Mouse (Mus musculus) cerebellum, adult 9-10 months (tissue): ENCODE data around the gene Ccdc39.
A peak's percentile ranks its signal among the peaks of the same experiment; 100 is the strongest.

Experiments
- DNase-seq: peaks from one replicate; pipeline ENCODE4 v3.0.0; 2022

Ccdc39 gene

DNA sequence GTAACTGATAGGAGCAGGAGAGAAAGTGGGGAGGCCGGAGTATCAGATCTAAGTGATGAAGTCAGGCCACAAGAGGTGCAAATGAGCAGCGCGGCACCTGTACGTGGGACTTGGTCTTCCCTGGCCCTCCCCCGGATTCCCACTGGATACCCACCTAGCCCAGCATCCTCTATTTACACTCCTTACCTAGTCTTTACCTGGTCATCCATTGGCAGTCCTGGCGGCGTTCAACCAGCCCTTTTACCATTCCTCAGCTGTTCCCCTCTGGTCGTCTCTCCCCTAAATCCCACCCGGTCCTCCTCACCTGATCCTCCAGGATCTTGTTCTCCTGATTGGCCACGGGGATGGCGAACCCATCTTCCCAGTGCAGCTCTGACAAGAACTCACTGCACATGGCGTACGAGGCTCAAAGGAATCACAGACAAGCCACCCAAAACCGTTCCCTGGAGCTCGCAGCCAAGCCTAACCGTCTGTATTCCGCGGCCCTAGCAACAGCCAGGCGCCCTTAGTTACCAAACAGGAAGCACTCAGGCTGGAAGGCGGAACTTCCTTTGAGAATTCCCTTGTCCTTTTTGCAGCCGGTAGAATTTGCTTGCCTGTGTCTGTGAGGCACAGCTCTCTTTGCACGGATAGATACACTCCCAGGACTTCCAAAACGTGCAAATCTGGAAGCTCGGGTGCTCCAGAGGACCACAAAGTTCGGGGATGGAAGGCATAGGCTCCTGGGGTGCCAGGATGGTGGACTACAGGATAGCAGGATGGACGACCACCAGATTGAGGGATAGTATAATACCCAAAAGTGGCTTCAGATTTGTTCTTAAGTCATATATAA is at the start of gene Ccdc39:
Gene Ccdc39, minus strand, starts transcription at position 510 of the 832 bp plus-strand sequence.
- DNase-seq, result peak; percentile 82

DNA sequence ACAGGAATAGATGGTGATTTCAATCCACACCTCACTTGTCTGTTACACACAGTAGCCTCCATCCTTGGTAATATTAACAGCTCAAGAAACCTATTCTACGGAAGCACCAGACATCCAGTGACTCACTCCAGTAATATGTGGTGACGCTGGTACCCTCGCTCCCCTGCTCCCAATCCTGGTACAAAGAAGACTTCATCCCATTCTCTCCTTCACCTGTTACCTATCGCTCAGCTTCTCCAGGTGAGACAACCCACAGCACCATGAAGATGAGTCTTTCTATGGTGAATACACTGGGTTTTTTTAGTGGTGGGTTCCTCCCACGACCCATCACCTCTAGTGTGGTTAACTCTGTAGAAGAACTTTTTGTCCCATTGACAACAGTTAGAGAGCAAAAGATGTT is 49.3 kb upstream of the Ccdc39 start:
- DNase-seq, result no peak

DNA sequence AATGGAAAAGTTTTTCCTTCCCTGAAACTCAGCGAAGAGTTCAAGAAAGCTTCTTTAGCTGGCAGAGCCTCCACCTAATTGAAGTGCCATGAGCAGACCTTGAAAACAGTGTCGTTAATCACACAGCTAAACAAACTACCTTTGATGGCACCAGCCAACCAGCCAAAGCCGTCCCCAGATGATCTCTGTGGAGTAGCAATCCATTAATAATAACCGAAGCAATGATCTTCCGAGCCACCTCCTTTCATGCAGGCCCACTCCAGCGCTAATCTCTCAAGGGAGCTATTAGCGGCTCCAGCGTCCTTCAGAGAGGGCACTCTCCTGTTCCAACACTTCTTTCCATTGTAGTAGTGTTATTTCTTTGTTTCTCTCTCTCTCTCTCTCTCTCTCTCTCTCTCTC is 43.3 kb upstream of the Ccdc39 start:
- DNase-seq, result no peak

DNA sequence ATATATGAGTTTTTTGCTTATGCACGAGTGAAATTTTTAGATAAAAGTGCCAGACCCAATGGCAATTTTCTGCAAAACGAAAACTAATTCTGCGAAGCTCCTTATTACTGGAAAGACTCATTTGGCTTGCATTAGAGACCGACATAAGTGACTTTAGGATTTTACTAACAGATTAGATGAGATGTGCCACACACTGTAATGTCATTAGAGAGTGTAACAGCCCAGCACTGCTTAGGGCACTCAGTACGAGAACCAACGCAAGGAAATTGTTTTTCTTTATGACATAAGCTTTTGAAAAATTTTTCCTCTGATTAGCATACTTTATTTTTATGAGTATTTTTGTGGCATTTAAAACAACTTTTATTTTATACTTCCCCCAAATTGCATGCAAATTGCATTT is 39.0 kb upstream of the Ccdc39 start:
- no peak for DNase-seq

DNA sequence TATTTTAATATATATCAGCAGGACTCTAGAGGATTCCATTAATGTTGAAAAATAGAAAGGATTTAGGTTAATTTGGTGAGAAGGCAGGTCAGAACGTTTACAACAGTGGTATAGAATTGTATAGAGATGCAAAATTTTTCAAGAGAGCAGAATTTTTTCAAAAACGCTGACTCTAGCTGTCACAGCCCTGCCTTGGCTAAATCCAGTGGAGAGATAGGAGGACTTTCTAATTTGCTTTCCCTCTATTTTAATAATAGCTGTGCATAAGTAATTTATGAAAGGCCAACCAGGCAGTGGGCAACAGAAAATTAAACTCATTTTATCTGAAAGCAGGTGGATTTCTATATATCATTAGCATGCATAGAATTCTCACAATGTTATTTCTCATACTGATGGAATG is 38.6 kb upstream of the Ccdc39 start:
- no peak for DNase-seq

DNA sequence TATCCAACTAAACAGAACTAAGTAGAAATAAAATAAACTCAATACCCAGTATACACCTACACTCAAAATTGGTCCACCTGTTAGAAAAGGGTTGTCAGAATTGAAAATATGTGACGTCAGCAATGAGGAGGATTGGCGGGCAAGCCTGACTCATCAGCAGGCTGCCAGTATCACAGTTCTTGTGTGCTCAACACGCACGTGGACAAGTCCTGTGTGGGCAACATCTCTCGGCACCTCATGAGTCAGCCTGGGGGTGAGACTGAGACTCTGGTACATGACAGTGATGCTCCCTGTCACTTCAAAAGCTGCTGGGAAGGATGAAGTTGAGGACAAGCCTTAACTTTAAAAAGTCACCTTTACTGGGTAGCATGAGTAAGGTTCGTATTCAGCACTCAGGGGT is 34.6 kb upstream of the Ccdc39 start:
- no peak for DNase-seq

DNA sequence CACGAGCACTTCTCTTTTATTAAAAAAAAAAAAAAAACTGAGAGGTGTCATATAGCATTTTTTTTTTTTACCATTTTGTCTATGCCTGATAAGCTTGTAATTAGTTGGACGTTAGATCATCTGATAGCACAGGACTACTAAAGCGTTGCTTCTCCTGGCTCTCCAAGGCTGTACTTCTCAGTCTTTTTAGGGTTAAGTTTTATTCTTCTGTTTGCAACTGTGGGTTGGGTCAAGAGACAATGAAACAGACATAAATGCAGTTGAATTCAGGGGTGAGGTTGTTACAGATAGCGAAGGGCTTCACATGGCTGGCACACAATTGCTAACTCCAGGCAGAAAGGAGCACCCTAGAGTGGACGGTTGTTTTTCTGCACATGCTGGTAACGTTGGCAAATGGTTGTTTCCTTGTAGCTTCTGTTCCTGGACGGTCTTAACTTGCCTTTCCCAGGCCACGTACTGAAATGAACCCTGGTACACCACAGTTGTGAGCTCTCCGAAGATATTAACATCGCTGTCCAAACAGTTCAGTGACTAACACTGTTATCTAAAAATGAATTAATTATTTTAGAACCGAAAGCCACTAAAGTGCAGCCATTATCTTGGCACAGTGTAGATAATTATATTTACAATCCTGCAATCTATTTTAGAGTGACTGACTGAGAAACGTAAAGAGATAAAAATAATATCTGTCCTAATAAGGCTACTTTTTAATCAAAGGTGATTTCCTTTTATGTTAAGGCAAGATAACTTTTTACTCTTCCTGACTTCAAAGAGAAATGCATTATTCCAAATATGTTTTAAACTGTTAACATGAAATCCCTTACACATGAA is 30.6 kb upstream of the Ccdc39 start:
- no peak for DNase-seq

DNA sequence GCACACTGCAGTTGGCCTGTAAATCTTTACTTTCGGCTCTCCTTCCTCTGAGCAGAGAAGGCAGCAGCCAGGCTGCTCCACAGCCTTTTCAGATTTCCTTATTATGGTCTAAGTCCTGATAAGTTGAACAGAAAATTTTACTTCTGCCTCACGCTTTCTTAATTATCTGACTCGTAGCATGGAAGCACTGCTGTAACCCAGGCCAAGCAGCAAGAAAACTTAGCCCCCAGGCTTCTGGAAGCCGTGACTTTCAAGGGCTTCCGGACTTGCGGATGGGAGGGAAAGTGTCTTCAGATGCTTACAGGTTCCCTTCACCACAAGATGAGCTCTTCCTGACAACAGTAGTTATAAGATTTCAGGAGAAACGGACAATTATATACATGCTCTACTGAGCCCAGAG is 29.7 kb upstream of the Ccdc39 start:
- DNase-seq, result no peak

DNA sequence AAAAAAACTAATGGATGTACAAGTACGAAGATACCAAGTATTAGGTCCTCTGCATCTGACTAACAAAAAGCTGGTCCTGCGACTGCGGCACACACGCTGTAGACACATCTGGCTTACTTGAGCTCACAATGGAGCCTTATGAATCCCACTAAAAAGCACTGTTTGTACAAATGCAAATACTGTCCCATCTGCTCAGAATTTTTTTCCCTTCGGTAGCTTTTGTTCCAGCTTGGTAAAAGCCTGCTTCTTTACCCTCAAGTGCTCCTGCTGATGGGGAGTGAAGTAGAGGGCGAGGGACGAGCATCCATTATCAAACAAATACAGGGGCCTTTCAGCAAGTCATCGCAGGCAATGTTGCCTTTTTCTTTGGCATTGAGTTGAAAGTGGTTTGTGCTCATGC is 29.3 kb upstream of the Ccdc39 start:
- peak; percentile 4 for DNase-seq

DNA sequence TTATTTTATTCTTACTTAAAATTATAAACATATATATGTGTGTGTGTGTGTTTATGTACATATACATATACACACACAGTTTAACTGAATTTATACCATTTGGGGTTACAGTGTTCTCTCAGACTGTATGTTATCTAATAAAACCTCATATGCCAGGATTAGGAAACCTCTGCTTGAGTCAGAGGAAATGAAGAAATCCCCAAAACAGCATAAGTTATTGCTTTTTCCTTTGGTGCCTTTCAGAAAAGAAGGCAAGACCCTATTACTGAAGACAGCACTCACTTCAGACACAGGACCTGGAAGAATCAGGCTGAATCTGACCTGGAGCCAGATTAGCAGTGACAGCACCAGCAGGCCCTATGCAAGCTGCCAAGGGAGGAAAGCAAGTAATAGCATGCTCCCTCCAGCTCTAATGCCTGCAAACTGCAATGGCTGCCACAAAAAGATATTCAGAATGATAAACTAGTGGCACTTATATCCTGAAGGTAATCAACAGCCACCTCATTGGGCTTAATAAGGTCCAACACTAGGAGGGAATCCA is 20.0 kb upstream of the Ccdc39 start:
- DNase-seq, result no peak

DNA sequence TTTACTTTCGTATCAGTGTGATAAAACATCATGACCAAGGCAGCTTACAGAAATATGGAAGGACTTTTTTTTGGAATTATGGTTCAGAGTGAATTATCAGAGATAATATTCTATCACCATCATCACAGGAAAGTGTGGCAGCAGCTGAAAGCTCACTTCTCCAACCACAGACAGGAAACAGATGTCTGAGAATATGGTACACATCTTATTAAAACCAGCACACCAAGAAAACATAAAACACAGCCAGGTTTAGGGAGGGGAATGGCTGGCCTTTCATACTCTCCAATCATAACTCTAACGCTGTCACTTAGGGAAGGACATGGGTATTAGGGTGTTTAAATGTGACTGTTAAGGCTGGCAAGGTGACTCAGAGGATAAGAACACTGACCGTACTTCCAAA is 14.8 kb upstream of the Ccdc39 start:
- no peak for DNase-seq

DNA sequence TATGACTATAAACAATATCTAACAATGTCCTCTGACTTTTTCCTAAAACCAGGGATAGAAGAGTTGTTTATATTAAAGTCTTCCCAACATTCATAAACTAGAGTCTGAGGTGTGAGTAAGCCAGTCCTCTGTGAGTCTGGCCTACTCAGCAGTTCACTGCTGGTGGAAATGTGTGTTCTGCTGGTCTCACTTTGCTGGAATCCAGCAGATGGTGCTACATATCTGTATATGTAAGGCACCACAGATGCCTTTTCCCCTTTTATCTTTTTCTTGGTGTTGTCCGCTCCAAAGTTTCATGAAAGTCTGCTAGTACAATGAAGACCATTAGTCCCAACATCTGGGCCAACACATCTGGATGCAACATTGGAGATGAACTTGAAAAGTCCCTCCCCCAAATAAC is 9.0 kb upstream of the Ccdc39 start:
- DNase-seq, result no peak

DNA sequence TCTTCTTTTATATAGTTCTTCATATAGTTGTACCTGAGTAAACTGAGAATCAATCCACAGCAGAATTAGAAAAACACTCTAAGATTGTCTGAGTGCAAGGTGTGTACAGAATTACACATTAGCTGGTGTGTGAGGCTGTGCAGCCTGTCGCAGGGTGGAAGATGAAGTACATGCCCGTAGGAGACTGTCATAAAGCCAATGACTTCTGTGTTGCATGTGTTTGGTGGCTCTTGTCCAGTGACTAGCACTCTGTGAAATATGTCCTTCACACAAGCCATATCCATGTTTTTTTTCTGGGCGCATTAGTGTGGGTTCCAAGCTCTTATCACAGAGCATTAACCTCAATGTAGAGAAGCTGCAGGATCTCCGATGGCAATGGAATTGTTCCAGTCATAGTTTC is 6.7 kb upstream of the Ccdc39 start:
- no peak for DNase-seq

DNA sequence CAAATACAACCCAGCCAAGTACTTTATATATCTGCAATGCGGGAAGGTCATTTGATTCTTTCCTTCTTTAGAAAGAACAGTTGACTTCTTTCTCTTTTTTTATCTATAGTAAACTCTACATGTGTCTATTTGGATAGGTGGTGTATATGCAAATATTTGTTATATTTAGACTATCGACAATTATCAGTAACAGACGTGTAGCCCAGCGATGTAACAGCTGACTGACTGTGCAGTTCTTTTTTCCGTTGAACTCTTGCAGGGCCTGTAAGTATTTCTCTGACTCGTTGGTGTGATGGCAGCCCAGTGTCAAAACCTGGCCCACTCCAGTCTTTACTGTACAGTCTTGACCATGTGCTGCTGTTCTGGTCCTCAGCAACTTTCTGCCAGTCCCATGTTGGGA is 2.5 kb upstream of the Ccdc39 start:
- DNase-seq, result no peak

DNA sequence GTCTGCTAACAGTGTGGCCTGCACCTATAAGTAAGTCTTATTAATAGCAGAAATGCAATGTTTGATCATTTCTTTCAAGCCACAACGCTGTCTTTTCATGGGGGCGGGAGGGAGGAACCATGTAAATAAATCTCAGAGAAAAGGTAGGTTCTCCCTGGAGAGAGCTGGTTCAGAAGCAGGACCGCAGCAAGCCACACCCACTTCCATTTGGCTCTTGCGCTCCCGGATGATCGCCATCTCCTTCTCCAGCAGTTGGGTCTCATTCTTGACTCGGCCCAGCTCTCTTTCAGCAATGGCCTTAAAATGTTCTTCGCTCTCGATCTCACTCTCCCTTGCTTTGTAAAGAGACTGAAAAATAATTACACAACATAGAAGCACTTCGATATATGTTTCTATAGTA is 5.2 kb downstream of the Ccdc39 start:
- DNase-seq, result no peak

DNA sequence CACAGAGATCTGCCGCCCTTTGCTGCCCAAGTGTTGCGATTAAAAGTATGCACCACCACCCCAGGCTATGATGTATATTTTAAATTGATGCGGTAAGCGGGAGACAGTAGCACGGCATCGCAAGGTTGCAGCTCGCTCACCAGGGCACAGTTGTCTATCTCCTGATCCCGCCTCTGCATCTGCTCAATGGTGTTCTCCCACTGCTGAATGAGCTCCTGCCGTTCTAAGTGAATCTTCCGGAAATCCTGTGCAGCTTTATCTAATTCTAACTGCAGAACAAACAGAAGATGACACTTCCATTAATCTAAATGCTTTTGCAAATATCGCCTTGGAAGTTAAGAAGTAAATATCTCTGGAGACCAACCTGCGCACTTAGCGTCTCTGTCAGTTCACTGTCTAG is 7.5 kb downstream of the Ccdc39 start:
- DNase-seq, result no peak

DNA sequence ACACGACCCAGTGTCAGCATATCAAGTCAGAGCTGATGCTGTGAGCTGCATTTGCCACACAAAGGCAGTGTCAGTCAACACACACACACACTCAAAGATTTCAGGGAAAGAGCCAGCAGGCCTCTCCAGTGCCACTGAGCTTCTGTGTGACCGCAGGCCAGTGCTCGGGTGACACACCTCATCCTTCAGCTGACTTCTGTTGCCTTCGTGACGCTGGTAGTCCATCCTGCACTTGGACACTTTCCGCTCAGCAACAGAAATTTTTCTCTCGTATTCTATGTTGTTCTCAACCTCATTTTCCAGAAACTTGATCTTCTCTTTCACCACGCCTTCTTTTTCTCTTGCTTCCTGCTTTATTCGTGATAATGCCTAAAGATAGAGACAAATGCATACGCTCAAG is 11.8 kb downstream of the Ccdc39 start:
- DNase-seq, result no peak

DNA sequence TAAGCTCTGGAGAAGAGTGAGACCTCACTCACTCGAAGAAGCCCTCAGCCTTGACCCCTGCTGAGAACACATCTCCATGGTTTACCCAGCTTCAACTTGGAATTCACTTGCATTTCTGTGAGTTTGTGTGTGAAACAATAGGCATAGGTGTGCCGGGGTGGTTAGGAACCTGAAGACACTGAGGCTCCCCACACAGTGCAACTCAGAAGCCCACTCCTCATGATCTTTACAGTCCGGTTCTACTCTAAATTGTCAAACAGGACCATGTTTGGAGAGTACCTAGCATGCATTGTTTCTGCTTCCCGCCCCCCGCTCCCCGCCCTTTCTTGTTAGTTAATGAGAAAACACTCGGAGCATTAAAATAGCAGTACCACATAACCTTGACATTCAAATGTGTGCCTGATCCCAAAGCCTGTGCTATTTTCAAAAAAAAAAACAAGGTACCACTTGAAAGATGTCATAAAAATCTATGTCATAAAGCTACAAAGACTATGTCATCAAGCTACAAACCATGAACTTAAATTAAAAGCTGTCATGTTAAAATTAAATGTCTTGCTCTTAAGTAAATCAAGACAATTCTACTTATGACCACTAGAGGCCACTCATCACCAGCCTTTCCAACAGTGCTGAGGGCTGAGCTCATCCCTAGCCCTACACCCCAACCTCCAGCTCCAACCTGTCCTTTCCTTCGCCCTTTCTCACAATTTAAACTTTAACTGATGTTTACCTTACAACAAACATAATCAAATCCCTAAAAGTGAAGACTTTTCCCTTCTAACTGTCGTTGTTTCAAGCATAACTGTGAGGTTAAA is 19.8 kb downstream of the Ccdc39 start:
- DNase-seq, result peak; percentile 66

DNA sequence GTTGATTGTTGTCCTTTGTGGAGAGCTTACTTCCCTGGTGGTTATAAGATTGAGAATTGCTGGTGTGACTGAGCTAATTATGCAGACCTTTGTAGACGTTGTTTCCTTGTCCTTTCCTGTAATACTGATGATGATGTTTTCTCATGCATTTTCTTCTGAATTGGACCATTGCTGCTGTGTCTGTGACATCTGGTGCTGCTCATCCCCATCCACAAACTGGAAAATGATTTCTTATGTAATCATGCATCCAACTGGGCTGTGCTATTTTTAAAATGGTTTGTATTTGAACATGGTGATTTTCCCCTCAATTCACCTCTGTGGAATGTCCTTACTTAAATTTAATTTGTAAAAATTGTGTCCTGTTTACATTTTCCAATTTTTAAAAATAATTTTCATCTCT is 37.0 kb downstream of the Ccdc39 start:
- DNase-seq, result no peak

DNA sequence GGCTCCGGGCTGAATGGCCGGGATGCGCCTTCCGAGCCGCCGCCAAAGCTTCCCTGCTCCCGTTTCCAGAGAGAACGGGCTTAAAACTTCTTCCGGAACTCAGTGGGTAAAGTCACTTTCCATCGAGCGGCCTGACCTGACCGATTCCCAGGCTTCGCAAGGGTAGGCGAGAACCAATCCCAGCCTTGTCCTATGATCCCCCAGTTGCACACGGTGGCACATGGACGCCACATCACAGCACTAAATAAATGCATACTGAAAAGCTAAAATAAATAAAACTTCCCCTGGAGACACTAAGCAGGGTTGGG is 43.6 kb downstream of the Ccdc39 start:
- no peak for DNase-seq

DNA sequence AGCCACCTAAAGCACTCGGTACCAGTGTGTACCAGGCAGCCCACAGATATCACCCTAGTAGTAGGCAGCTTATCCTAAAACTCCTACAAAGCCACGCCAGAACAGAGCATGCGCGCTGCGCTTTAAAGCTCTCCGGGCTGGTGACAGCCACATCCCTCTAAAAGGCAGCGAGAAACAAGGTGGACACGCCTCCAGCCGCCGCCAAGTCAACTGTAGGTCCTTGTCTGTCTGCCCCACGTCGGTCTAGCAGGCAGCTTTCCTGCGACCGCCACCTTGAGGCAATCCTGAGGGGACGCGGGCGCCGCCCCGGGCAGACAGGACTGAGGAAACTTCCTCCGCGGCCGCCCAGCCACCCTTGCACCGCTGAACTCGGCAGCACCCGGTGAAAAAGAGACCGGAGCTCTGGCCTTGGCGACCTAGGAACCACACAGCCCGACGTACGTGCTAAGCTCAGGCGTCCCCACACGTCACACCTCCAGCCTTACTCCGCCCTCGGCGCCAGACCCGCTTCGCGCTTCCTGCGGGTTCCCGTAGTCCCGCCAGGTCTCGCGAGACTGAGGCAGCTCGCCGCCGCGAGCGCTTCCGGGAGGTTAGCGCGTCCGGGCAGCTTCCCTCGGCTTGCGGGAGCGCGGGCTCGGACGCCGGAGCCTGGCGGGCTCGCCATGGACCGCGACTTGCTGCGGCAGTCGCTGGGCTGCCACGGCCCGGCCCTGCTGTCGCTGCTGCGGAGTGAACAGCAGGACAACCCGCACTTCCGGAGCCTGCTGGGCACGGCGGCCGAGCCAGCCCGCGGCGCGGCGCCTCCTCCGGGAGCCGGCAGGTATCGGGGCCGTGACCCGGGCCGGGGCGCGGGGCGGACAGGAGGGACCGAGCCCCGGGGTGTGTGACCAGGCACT is 44.2 kb downstream of the Ccdc39 start, which contains the start of gene Ttc14:
Gene Ttc14, plus strand, starts transcription at position 216 of the 896 bp plus-strand sequence.
- peak; percentile 95 for DNase-seq

DNA sequence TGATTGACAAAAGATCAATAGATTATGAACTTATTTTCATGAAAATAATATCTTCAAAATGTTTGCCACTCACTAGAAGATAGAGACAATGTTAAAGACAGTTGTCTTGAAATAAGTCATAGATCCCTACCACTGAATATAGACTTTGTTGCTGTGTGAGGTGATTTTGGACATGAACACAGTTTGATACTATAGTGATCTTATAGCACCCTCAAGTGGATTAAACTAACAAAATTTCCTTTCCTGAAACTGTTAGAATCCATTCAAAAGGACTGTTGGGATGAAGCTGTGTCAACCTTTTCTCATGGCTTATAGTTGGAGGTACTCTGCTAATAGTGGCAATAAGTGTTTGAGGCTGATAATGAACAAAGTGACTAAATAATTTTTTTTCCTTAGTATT is 53.1 kb downstream of the Ccdc39 start:
- DNase-seq, result no peak
